Mouse (Mus musculus) forebrain, embryonic 13.5 days (tissue): ENCODE data around the gene Nme4. TPM values are rescaled to one million over a fixed set of nuclear protein-coding genes. Genes with fewer than 3 reads are reported as not detected.

Experiments used
- ATAC-seq: fragments of 200-750 bp; cut with Nextera tagmentation; 2 replicates; pipeline ENCODE4 v1.8.0; 2017
- H3K27ac ChIP-seq: fragments of 300-500 bp; sonication (generic); 2 replicates; pipeline ENCODE4 v1.5.1; 2015; ENCODE audit warnings: inconsistent platforms, mild to moderate bottlenecking, moderate library complexity
- H3K27me3 ChIP-seq: fragments of 300-500 bp; sonication (generic); 2 replicates; pipeline ENCODE4 v1.6.1; 2015; ENCODE audit warnings: mild to moderate bottlenecking, inconsistent platforms
- H3K36me3 ChIP-seq: fragments of 300-500 bp; sonication (generic); 2 replicates; pipeline ENCODE4 v1.6.1; 2015; ENCODE audit warnings: mild to moderate bottlenecking, inconsistent platforms; ENCODE audit not compliant: poor library complexity, severe bottlenecking
- H3K4me1 ChIP-seq: fragments of 300-500 bp; sonication (generic); 2 replicates; pipeline ENCODE4 v1.6.1; 2015; ENCODE audit warnings: inconsistent platforms
- H3K4me2 ChIP-seq: fragments of 300-500 bp; sonication (generic); 2 replicates; pipeline ENCODE4 v1.6.1; 2015; ENCODE audit warnings: inconsistent platforms, mild to moderate bottlenecking, moderate library complexity
- H3K4me3 ChIP-seq: fragments of 300-500 bp; sonication (generic); 2 replicates; pipeline ENCODE4 v1.5.1; 2015; ENCODE audit warnings: mild to moderate bottlenecking, inconsistent platforms
- H3K9ac ChIP-seq: fragments of 300-500 bp; sonication (generic); 2 replicates; pipeline ENCODE4 v1.6.1; 2015; ENCODE audit warnings: mild to moderate bottlenecking, inconsistent platforms
- H3K9me3 ChIP-seq: fragments of 300-500 bp; sonication (generic); replicated peaks from 2 replicates; pipeline ENCODE4 v1.6.1; 2016; ENCODE audit warnings: inconsistent platforms
- WGBS: fragments of 180-500 bp; shearing (Covaris S2); methylation state at CpG from one replicate; pipeline ENCODE4 v1.1.7; 2015; 5-methylcytosine and 5-hydroxymethylcytosine counted together
- polyA plus RNA-seq: library from polyadenylated mRNA; unstranded; fragments of >200 nt; fragmentation: Nextera tagmentation; extraction: Ambion mirVana; gene quantifications from 2 replicates; pipeline ENCODE4 v1.2.1, GENCODE M21; 2015

Nme4 gene
- polyA plus RNA-seq, 1 experiment from 2014 or later: 53.0 TPM

GRCm38 (mm10) chr17:26080867-26081266 lies 14.5 kb downstream of the Nme4 start:
- Histone ChIP-seq H3K4me2 (no peak overlapping the region), H3K36me3 (peaks cover 19% of the 10 kb centered on the region), H3K4me3 (no peak overlapping the region), H3K9me3 (no peaks in the 10 kb centered on the region), H3K27me3 (no peaks in the 10 kb centered on the region; the same call in 1 of the 2 replicates), H3K27ac (no peak overlapping the region), H3K4me1 (no peaks in the 10 kb centered on the region), H3K9ac (no peak overlapping the region)
- 53% methylated on average over 2 of the region's 2 CpGs for WGBS
- no peak for ATAC-seq

- H3K9me3 ChIP-seq: no peaks in the 10 kb centered on the region
Measured at GRCm38 (mm10) chr17:26078851-26079250, 16.6 kb downstream of the Nme4 start.

GRCm38 (mm10) chr17:26075246-26075645 lies 20.2 kb downstream of the Nme4 start:
- no peak overlapping the region for H3K4me3 ChIP-seq
- H3K36me3 ChIP-seq: no peaks in the 10 kb centered on the region
- H3K27ac ChIP-seq: no peak overlapping the region
- no peak overlapping the region for H3K9ac ChIP-seq
- no peak overlapping the region for H3K4me2 ChIP-seq
- WGBS: 65% methylated on average over 3 of the region's 3 CpGs
- ATAC-seq: no peak
- peaks cover under 1% of the 10 kb centered on the region; the same call in 1 of the 2 replicates for H3K4me1 ChIP-seq
- peaks cover 7% of the 10 kb centered on the region for H3K27me3 ChIP-seq
- H3K9me3 ChIP-seq: no peaks in the 10 kb centered on the region

More at GRCm38 (mm10) chr17:26078851-26079250, 16.6 kb downstream of the Nme4 start:
- no peak overlapping the region for H3K9ac ChIP-seq
- H3K27me3 ChIP-seq: no peaks in the 10 kb centered on the region; the same call in 1 of the 2 replicates
- ATAC-seq: no peak
- 68% methylated on average over 2 of the region's 2 CpGs for WGBS
- H3K27ac ChIP-seq: no peak overlapping the region
- peaks cover 16% of the 10 kb centered on the region for H3K36me3 ChIP-seq
- no peaks in the 10 kb centered on the region for H3K4me1 ChIP-seq
- no peak overlapping the region for H3K4me3 ChIP-seq
- H3K4me2 ChIP-seq: no peak overlapping the region

- H3K9me3 ChIP-seq: no peaks in the 10 kb centered on the region
- H3K4me1 ChIP-seq: peaks cover 39% of the 10 kb centered on the region
- H3K27me3 ChIP-seq: peaks cover 9% of the 10 kb centered on the region
- peak overlapping the region; percentile 98 for H3K4me2 ChIP-seq
- peak overlapping the region; percentile 89 for H3K4me3 ChIP-seq
- WGBS: 45% methylated on average over 6 of the region's 6 CpGs
- peaks cover 3% of the 10 kb centered on the region for H3K36me3 ChIP-seq
- ATAC-seq: no peak
- H3K9ac ChIP-seq: peak overlapping the region; percentile 95; the same call in 1 of the 2 replicates
- no peak overlapping the region for H3K27ac ChIP-seq
Measured at GRCm38 (mm10) chr17:26070136-26070535, 25.3 kb downstream of the Nme4 start.

- ATAC-seq: peak; percentile 97
- under 1% methylated on average over 94 of the region's 94 CpGs for WGBS
- H3K36me3 ChIP-seq: peaks cover 13% of the 10 kb centered on the region
- H3K4me3 ChIP-seq: peak within 1 kb of the TSS; percentile 89
- H3K4me1 ChIP-seq: peaks cover 49% of the 10 kb centered on the region
- peak within 1 kb of the TSS; percentile 89 for H3K27ac ChIP-seq
- no peaks in the 10 kb centered on the region for H3K9me3 ChIP-seq
- H3K27me3 ChIP-seq: peaks cover 9% of the 10 kb centered on the region
- peak within 1 kb of the TSS; percentile 98 for H3K4me2 ChIP-seq
- H3K9ac ChIP-seq: peak within 1 kb of the TSS; percentile 95
Measured at GRCm38 (mm10) chr17:26068831-26069739, 26.3 kb downstream of the Nme4 start, which contains the start of gene Rab11fip3. Gene Rab11fip3, minus strand, starts transcription at chr17:26069555.

GRCm38 (mm10) chr17:26068024-26068830 lies 27.2 kb downstream of the Nme4 start:
- ATAC-seq: no peak
- H3K4me1 ChIP-seq: peaks cover 57% of the 10 kb centered on the region
- under 1% methylated on average over 44 of the region's 44 CpGs for WGBS

GRCm38 (mm10) chr17:26066488-26067020 lies 28.8 kb downstream of the Nme4 start:
- H3K27ac ChIP-seq: no peak overlapping the region
- no peaks in the 10 kb centered on the region for H3K9me3 ChIP-seq
- peaks cover 39% of the 10 kb centered on the region for H3K36me3 ChIP-seq
- peak overlapping the region; percentile 98 for H3K4me2 ChIP-seq
- peak overlapping the region; percentile 89 for H3K4me3 ChIP-seq
- no peak for ATAC-seq
- peaks cover 69% of the 10 kb centered on the region for H3K4me1 ChIP-seq
- 93% methylated on average over 7 of the region's 7 CpGs for WGBS
- H3K9ac ChIP-seq: peak overlapping the region; percentile 95
- peaks cover 9% of the 10 kb centered on the region for H3K27me3 ChIP-seq

More at GRCm38 (mm10) chr17:26068024-26068830, 27.2 kb downstream of the Nme4 start:
- peak overlapping the region; percentile 89 for H3K4me3 ChIP-seq
- no peaks in the 10 kb centered on the region for H3K9me3 ChIP-seq
- peaks cover 22% of the 10 kb centered on the region for H3K36me3 ChIP-seq
- peak overlapping the region; percentile 89; the same call in 1 of the 2 replicates for H3K27ac ChIP-seq
- peak overlapping the region; percentile 95 for H3K9ac ChIP-seq
- H3K4me2 ChIP-seq: peak overlapping the region; percentile 98
- H3K27me3 ChIP-seq: peaks cover 9% of the 10 kb centered on the region

- Histone ChIP-seq H3K9ac (peak overlapping the region; percentile 34), H3K4me1 (peaks cover 70% of the 10 kb centered on the region)
Measured at GRCm38 (mm10) chr17:26064916-26065315, 30.5 kb downstream of the Nme4 start.

GRCm38 (mm10) chr17:26057787-26058567 lies 37.4 kb downstream of the Nme4 start:
- Histone ChIP-seq H3K9me3 (no peaks in the 10 kb centered on the region), H3K9ac (no peak overlapping the region), H3K4me2 (no peak overlapping the region), H3K4me3 (no peak overlapping the region), H3K36me3 (peaks cover 88% of the 10 kb centered on the region), H3K4me1 (peaks cover 23% of the 10 kb centered on the region), H3K27me3 (no peaks in the 10 kb centered on the region), H3K27ac (no peak overlapping the region)
- no peak for ATAC-seq
- 84% methylated on average over 9 of the region's 9 CpGs for WGBS

More at GRCm38 (mm10) chr17:26064916-26065315, 30.5 kb downstream of the Nme4 start:
- Histone ChIP-seq H3K27ac (no peak overlapping the region), H3K36me3 (peaks cover 51% of the 10 kb centered on the region), H3K4me2 (peak overlapping the region; percentile 43), H3K9me3 (no peaks in the 10 kb centered on the region), H3K27me3 (no peaks in the 10 kb centered on the region), H3K4me3 (peak overlapping the region; percentile 20)
- no peak for ATAC-seq
- WGBS: 78% methylated on average over 6 of the region's 6 CpGs

GRCm38 (mm10) chr17:26057278-26057677 lies 38.1 kb downstream of the Nme4 start:
- H3K4me2 ChIP-seq: no peak overlapping the region
- WGBS: 93% methylated on average over 8 of the region's 8 CpGs
- no peaks in the 10 kb centered on the region for H3K27me3 ChIP-seq
- no peaks in the 10 kb centered on the region for H3K9me3 ChIP-seq
- H3K4me1 ChIP-seq: peaks cover 18% of the 10 kb centered on the region
- no peak overlapping the region for H3K4me3 ChIP-seq
- no peak overlapping the region for H3K9ac ChIP-seq
- H3K27ac ChIP-seq: no peak overlapping the region
- H3K36me3 ChIP-seq: peaks cover 85% of the 10 kb centered on the region
- ATAC-seq: no peak

- Histone ChIP-seq H3K9ac (no peak overlapping the region), H3K27me3 (no peaks in the 10 kb centered on the region), H3K4me3 (no peak overlapping the region), H3K36me3 (peaks cover 80% of the 10 kb centered on the region), H3K4me2 (no peak overlapping the region), H3K4me1 (0 out of 2 replicates have a peak, but pooled peaks cover 6% of the 10 kb centered on the region), H3K27ac (no peak overlapping the region), H3K9me3 (no peaks in the 10 kb centered on the region)
- ATAC-seq: no peak
- 34% methylated on average over 6 of the region's 6 CpGs for WGBS
Measured at GRCm38 (mm10) chr17:26055164-26055563, 40.2 kb downstream of the Nme4 start.
